10 mouse cellular contexts compared by ENCODE assay signal in genomic region chr6:54242286-54242685, GRCm38 (mm10).
DNase-seq lines count a peak whose midpoint lies in the region; ATAC-seq lines count a peak whose summit lies in the region.
"Had no signal": no experiment of that assay in that cellular context is flagged by ENCODE, and none has a peak within 500 bp of the region (broad histone marks: within the 10 kb centered on the region; RNA-seq: fewer than 3 reads in every experiment).

No protein-coding gene starts in this region.

- no peak overlapping the region for H3K4me3 ChIP-seq in heart, embryonic 15.5 days
- H3K4me3 ChIP-seq: limb, embryonic 13.5 days; midbrain, embryonic 12.5 days had no signal

- H3K27ac ChIP-seq in heart, embryonic 15.5 days = no peak overlapping the region
- H3K27ac ChIP-seq: limb, embryonic 13.5 days; midbrain, embryonic 12.5 days had no signal

- no peak for ATAC-seq in heart, embryonic 15.5 days (replicated peaks; ENCODE audit: insufficient number of reproducible peaks, insufficient read depth, low FRiP score, low read depth)

- peak; percentile 23 for DNase-seq in kidney, postnatal 10 days
- no peak for DNase-seq in kidney, adult 18-20 months
- DNase-seq in fibroblast of lung, adult 2 months (ENCODE audit: low read depth) = peak; percentile 5
- peak; percentile 37 for DNase-seq in lung, postnatal 10 days
- DNase-seq in adrenal gland, postnatal 10 days = no peak
- no peak for DNase-seq in urinary bladder, postnatal 36 days (ENCODE audit: low spot score in 2 of 2)
- DNase-seq: cerebellum, adult 2 months had no signal

- no peak overlapping the region for H3K9ac ChIP-seq in heart, embryonic 15.5 days
- H3K9ac ChIP-seq: limb, embryonic 13.5 days; midbrain, embryonic 12.5 days had no signal

- H3K27me3 ChIP-seq in heart, embryonic 15.5 days = no peaks in the 10 kb centered on the region
- H3K27me3 ChIP-seq: limb, embryonic 13.5 days; midbrain, embryonic 12.5 days had no signal

- H3K36me3 ChIP-seq in heart, embryonic 15.5 days = no peaks in the 10 kb centered on the region
- H3K36me3 ChIP-seq: midbrain, embryonic 12.5 days had no signal

- H3K4me2 ChIP-seq in heart, embryonic 15.5 days = peak overlapping the region; percentile 16
- H3K4me2 ChIP-seq: limb, embryonic 13.5 days; midbrain, embryonic 12.5 days had no signal

- peaks cover 3% of the 10 kb centered on the region; the same call in 1 of the 2 replicates for H3K9me3 ChIP-seq in heart, embryonic 15.5 days (replicated peaks)

- peaks cover 8% of the 10 kb centered on the region for H3K4me1 ChIP-seq in heart, embryonic 15.5 days (replicated peaks)
- H3K4me1 ChIP-seq: midbrain, embryonic 12.5 days had no signal

- WGBS in heart, embryonic 15.5 days = 29% methylated on average over 9 of the region's 9 CpGs

Comparison
In these comparisons a context has a peak if more than half of its experiments do, and no peak if none do; other contexts are left out.
1. DNase-seq: peak in kidney, postnatal 10 days (single experiment), fibroblast of lung, adult 2 months (single experiment) and lung, postnatal 10 days (single experiment); none in kidney, adult 18-20 months (single experiment), adrenal gland, postnatal 10 days (single experiment) and urinary bladder, postnatal 36 days (0 of 2).